Mouse (Mus musculus) cerebellum, adult 11-12 months (tissue): ENCODE measurements around the gene Pigk.

Experiments used
- DNase-seq: peaks from one replicate; pipeline ENCODE4 v3.0.0; 2022

Gene Pigk

DNA sequence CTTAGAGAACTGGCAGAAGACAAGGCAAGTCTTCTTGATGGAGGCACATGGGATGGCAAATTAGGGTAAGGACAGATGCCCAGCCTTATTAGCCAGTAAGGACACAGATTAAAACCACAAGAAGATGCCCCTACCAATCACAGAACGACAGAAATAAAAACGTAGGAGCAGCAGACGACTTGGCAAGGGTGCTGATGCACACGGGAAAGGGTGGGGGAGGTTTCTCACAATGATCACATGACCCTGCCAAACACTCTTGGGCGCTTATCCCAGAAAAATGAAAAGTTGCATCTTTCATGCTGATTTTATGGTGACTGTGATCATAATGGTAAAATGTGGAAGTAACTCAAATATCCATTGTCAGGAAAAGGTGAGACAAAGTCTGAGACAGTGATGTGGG is 193.2 kb downstream of the Pigk start:
- DNase-seq, result no peak

GRCm38 (mm10) chr3:152907683-152908082 is 193.8 kb downstream of the Pigk start:
- no peak for DNase-seq

- DNase-seq, result no peak
Measured at GRCm38 (mm10) chr3:152911578-152911977, 197.7 kb downstream of the Pigk start.

DNA sequence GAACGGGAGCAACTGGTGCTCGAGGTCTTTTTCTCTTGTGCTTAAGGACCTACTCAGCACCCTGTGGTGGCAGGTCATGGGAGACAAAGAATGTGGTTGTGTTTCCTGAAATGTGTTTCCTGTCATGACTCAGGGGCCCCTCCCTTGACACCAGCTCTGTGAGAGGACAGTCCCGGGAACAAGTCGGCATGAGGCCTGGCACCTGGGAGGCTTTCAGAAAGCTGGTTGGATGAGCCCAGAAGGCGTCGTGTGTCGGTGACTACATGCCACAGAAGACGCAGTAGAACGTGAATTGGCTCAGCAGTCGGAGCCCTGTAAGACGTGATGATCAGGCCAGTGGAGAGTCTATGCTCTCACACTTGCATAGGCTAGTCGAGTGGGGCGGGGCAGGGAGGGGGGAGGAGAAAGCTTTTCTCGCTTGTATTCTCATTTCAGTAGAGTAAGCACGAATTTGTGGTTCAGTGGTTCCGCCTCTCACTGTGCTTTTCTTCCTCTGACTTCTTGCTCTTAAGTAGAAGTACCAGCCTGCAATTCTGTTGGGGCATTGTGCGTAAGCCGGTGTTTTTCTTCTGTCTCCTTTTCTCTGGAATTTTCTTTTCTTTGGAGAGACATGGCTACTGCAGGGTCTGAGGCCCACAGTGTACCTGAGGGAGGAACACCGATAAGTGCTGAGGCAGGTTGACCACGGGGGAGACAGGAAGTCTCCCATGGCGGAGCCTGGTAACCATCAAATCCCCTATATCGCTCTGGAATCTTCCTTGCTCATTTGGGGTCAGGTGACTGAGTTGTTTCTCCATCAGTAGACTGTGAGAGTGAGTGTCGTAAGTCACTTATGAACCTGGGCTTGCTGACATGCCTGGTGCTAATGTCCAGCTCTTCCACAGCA is 198.6 kb downstream of the Pigk start:
- no peak for DNase-seq

GRCm38 (mm10) chr3:152913150-152913549 is 199.2 kb downstream of the Pigk start:
- DNase-seq, result no peak

- DNase-seq, result no peak
Measured at GRCm38 (mm10) chr3:152913625-152914024, 199.7 kb downstream of the Pigk start.

DNA sequence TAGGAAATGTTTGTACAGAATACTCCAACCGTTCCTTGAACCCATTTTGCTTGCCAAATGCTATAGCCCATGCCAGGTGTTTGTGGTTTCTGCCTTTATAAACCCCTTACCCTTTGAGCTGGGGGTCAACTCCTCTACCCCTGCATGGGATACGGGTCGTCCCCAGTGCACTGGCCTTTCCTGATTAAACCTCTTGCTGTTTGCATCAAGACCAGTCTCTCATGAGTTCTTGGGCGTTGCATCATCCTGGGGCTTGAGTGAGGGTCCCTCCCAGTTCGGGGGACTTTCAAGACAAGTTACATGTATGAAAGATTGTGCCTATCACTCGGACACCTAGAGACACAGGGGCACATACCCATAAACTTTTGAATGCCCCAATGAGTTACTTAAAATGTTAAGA is 200.5 kb downstream of the Pigk start:
- no peak for DNase-seq

DNA sequence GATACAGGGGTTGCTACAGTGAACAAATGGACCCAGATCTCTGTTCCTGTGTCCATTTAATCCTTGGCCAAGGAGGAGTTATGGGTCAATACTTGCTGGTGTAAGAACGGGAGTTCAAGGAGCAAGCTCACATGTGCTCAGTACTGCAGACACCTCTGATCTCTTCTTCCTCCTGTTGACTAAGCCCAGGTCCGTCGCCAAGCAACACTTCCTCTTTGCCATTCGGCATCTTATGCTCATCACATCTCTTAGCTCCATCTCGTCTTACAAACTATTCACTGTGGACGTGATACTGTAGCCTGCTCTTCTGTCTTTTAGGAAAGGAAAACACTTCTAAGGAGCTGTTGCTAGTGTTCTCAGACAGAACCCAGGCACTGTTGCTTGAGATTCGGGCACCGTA is 203.7 kb downstream of the Pigk start:
- no peak for DNase-seq

- DNase-seq, result no peak
Measured at GRCm38 (mm10) chr3:152919101-152919500, 205.2 kb downstream of the Pigk start.

DNA sequence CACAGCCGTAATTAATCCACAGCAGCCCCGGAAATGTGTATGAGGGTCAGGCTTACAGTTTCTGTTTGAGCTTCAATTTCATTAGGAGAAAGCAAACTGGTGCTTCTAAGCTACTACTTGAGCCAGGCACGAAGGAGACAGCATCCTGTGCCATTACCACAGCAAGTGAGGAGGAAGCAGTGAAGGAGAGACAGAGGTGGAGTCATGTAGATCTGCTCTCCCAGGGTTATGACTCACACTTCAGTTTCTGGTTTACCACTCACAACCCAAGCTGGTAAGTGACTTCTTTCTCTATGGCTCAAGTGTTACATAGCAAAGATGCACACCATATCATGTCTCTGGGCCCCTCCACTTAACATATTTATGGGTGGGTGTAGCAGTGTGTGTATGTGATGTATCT is 206.5 kb downstream of the Pigk start:
- DNase-seq, result no peak

GRCm38 (mm10) chr3:152923530-152923929 is 209.6 kb downstream of the Pigk start:
- DNase-seq, result no peak

DNA sequence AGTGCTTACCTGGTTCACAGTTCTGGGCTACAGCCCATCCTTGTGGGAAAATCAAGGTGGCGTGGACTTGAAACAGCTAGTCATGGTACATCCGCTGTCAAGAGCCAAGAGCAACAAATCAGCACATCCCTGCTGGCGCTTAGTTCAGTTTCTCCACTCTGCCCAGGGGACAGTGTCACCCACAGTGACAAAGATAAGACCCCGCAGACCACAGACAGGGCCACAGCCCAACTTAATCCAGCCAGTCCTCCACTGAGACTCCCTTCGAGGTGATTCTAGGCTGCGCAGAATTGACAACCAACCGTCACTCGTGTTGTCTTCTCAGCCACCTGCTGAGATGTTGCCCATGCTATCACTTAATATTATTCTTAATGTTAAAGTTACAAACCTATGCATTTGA is 211.5 kb downstream of the Pigk start:
- DNase-seq, result no peak

DNA sequence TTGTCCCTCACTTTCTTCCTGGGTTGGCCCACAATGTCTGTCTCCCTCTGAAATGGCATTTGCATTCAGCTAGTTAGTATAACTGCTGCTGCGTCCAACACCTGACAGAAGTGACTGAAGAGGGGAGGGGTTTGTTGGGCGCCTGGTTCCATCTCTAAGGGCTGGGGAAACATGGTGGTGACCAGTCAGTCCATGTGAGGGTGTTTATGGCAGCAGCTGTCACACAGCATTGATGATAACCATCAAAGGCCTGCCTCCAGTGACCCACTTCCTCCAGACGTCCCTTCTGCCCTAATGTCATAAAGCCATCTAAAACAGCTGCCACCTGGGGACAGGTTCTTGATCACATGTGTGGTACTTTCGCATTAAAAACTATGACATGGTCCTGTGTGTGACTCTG is 212.3 kb downstream of the Pigk start:
- DNase-seq, result no peak

GRCm38 (mm10) chr3:152928287-152928975 is 214.5 kb downstream of the Pigk start:
- DNase-seq, result no peak

GRCm38 (mm10) chr3:152929256-152929787 is 215.4 kb downstream of the Pigk start:
- no peak for DNase-seq

- peak; percentile 4 for DNase-seq
Measured at GRCm38 (mm10) chr3:152929788-152930281, 215.9 kb downstream of the Pigk start.

- no peak for DNase-seq
Measured at GRCm38 (mm10) chr3:152931354-152931753, 217.5 kb downstream of the Pigk start.

DNA sequence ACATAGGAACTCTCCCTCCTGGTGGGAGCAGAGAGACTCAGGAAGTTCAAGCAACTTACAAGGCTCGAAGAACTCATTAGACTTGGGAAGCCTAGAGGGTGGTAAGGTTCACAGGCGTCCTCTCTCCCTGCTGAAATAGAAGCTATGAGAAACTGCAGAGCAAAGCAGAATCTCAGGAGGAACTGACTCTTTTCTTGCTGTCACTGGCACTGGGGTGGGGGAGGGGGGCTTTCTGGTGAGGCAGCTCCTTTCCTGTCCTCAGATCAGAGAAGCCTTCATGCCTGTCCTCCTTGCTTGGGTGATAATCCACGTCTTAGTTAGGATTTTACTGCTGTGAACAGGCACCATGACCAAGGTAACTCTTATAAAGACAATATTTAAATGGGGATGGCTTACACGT is 218.2 kb downstream of the Pigk start:
- DNase-seq, result no peak

GRCm38 (mm10) chr3:152932544-152932943 is 218.6 kb downstream of the Pigk start:
- no peak for DNase-seq

GRCm38 (mm10) chr3:152933737-152934136 is 219.8 kb downstream of the Pigk start:
- DNase-seq, result no peak

DNA sequence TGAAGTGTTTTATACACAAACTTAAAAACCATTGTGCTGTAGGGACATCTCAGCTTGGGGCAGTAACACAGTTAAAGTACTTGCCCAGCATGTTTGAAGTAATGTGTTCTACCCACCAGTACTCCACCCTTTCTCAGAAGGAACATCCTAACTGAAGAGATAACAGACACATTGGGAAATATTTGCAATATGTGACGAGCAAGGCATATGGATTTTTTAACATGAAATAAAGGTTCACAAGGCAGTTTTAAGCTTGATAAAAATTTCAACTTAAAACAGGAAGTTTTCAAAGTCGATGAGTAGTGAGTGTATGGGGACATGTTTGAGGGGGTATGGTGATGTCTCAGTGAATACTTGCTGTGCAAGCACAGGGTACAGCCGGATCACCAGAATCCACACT is 222.4 kb downstream of the Pigk start:
- DNase-seq, result no peak

GRCm38 (mm10) chr3:152941671-152942070 is 227.8 kb downstream of the Pigk start:
- no peak for DNase-seq

DNA sequence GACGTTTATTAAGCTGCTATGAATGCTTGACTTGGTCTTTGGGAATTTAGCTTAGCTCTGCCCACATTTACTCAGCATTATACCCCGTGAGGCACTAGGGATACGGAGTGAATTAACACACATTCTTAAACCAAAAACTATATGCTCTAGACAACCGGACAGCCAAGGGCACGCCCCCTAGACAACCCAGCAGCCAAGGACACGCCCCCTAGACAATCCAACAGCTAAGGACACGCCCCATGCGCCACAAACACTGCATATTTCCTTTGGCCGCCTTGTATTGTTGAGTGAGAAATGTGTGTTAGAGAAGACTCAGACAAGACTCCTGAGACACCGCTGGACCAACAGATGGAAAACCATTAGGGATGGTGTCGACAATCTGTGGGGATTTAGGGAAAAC is 229.1 kb downstream of the Pigk start:
- no peak for DNase-seq

DNA sequence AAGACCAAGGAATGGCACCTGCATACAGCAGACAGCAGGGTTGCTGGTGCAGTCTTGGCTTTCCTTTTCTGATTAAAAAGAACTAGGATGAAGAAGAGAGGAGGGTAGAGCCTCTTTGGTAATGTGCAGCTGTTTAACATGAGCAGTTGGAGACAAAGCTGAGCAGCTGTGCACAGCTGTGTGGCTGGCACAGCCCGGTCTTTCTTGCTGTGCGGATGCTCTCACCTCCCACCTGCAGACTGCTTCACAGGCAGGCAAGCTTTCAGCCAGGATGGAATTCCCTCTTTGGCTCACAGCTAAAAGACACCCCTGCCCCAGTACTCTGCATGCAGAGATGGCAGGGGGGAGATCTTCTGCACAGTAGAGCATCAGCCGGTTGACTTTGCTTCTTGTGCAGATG is 230.9 kb downstream of the Pigk start:
- DNase-seq, result no peak
